Mouse (Mus musculus): ENCODE data around the gene Lcor.

Gene Lcor

GRCm38 (mm10) chr19:41573700-41574099, 91.3 kb downstream of the Lcor start:
- WGBS, result 87% methylated on average over 2 of the region's 2 CpGs

GRCm38 (mm10) chr19:41579311-41579920, 97.0 kb downstream of the Lcor start:
- 54% methylated on average over 4 of the region's 4 CpGs for WGBS

GRCm38 (mm10) chr19:41581706-41582420, 99.4 kb downstream of the Lcor start, which contains the start of gene Gm340:
Gene Gm340 (plus strand): TSS chr19:41582370.
- WGBS, result 94% methylated on average over 23 of the region's 23 CpGs

GRCm38 (mm10) chr19:41582918-41583514, 100.6 kb downstream of the Lcor start:
- WGBS, result 95% methylated on average over 5 of the region's 5 CpGs

GRCm38 (mm10) chr19:41586752-41587151, 104.3 kb downstream of the Lcor start:
- WGBS, result 88% methylated on average over 10 of the region's 10 CpGs

- WGBS, result 97% methylated on average over 20 of the region's 20 CpGs
These were observed 105.2 kb downstream of the Lcor start for GRCm38 (mm10) chr19:41587431-41588222.

GRCm38 (mm10) chr19:41589026-41589425, 106.6 kb downstream of the Lcor start:
- WGBS, result 62% methylated on average over 7 of the region's 7 CpGs

- WGBS, result 95% methylated on average over 8 of the region's 8 CpGs
These were observed 107.2 kb downstream of the Lcor start for GRCm38 (mm10) chr19:41589681-41590080.

- WGBS, result 84% methylated on average over 12 of the region's 12 CpGs
These were observed 109.4 kb downstream of the Lcor start for GRCm38 (mm10) chr19:41591808-41592207.

- WGBS, result 76% methylated on average over 6 of the region's 6 CpGs
These were observed 114.9 kb downstream of the Lcor start for GRCm38 (mm10) chr19:41597170-41597894.

GRCm38 (mm10) chr19:41600647-41601046, 118.2 kb downstream of the Lcor start:
- 46% methylated on average over 11 of the region's 11 CpGs for WGBS

GRCm38 (mm10) chr19:41606208-41606987, 124.0 kb downstream of the Lcor start:
- 68% methylated on average over 10 of the region's 10 CpGs for WGBS

- 58% methylated on average over 6 of the region's 6 CpGs for WGBS
These were observed 129.2 kb downstream of the Lcor start for GRCm38 (mm10) chr19:41611683-41612082.

Measured in cerebral cortex, adult 2 months (tissue).